Mouse (Mus musculus) heart, postnatal 14 days (tissue): Measurements from ENCODE around the gene Cenpo. TPM values are rescaled to one million over a fixed set of nuclear protein-coding genes. Genes with fewer than 3 reads are reported as not detected.
"Not testable (repeated sequence)": the region's sequence is repeated elsewhere in the genome, so short reads cannot be mapped to it uniquely, and the experiment has no call there.

Source experiments
- DNase-seq, 2 experiments: peaks; one replicate each; pipeline ENCODE4 v3.0.0; 2021 to 2022
- intact Hi-C: fragments of 180-260 bp; cut with DNase I; formaldehyde crosslinking; loops from one replicate; pipeline ENCODE4 v1.15.1; 2025
- long read RNA-seq, 2 experiments: library from polyadenylated mRNA; stranded (forward); transcript quantifications; one replicate each; pipeline ENCODE4 v2.0.0; 2021
- total RNA-seq, 2 experiments: library from RNA; stranded (reverse); gene quantifications; 2 replicates each; pipeline ENCODE4 v1.2.3; 2021

The Cenpo gene
- total RNA-seq = 1 to 10 TPM; 3.3 to 3.4 TPM
- long read RNA-seq, experiment 1, full-length matches to known transcripts = 2 of 6 reads
- long read RNA-seq, experiment 1, partial matches to known transcripts = 2 of 6 reads
- long read RNA-seq, experiment 1, other reads (novel, unspliced or antisense) = 2 of 6 reads
- long read RNA-seq, experiment 2, full-length matches to known transcripts = 2 of 4 reads
- long read RNA-seq, experiment 2, partial matches to known transcripts = 0 of 4 reads
- long read RNA-seq, experiment 2, other reads (novel, unspliced or antisense) = 2 of 4 reads

GRCm38 (mm10) chr12:4233572-4234508, at the start of gene Cenpo, which contains the start of gene Ptrhd1:
TSS of gene Cenpo (minus strand) at chr12:4234294.
TSS of gene Ptrhd1 (plus strand) at chr12:4234027.
- intact Hi-C loops = loop anchor here (2.0 kb wide), 1 partner anchor 243 kb away; the partner anchor contains the start of gene Ncoa1
- peak; percentile 93 to 96 for DNase-seq

- intact Hi-C loops = loop anchor here (5.0 kb wide), 1 partner anchor 267 kb away; no protein-coding TSS in a partner anchor
- DNase-seq = no peak
These were observed 45.8 kb upstream of the Cenpo start for GRCm38 (mm10) chr12:4279878-4280277.

- no peak for DNase-seq
- intact Hi-C loops = no loop called here
These were observed 45.1 kb upstream of the Cenpo start for GRCm38 (mm10) chr12:4278978-4279755.

- DNase-seq = no peak
- intact Hi-C loops = no loop called here
These were observed 37.0 kb upstream of the Cenpo start for GRCm38 (mm10) chr12:4271078-4271477.

- intact Hi-C loops = no loop called here
- DNase-seq = peak in 1 of 2 experiments; percentile 10
These were observed 33.7 kb upstream of the Cenpo start for GRCm38 (mm10) chr12:4267765-4268164.

- no peak for DNase-seq
- intact Hi-C loops = no loop called here
These were observed 18.9 kb upstream of the Cenpo start for GRCm38 (mm10) chr12:4252742-4253655.

GRCm38 (mm10) chr12:4249786-4250185, 15.7 kb upstream of the Cenpo start:
- DNase-seq = no peak
- intact Hi-C loops = no loop called here

- DNase-seq = no peak
- intact Hi-C loops = no loop called here
These were observed 11.6 kb upstream of the Cenpo start for GRCm38 (mm10) chr12:4245742-4246141.

- intact Hi-C loops = no loop called here
- no peak for DNase-seq
These were observed 9.7 kb upstream of the Cenpo start for GRCm38 (mm10) chr12:4243805-4244204.

GRCm38 (mm10) chr12:4240281-4240680, 6.2 kb upstream of the Cenpo start:
- intact Hi-C loops, DNase-seq: not testable (repeated sequence)

- intact Hi-C loops = no loop called here
These were observed 3.4 kb upstream of the Cenpo start for GRCm38 (mm10) chr12:4237481-4237880.

GRCm38 (mm10) chr12:4232777-4233176, 1.3 kb downstream of the Cenpo start:
- intact Hi-C loops = no loop called here

More at GRCm38 (mm10) chr12:4237481-4237880, 3.4 kb upstream of the Cenpo start:
- DNase-seq = no peak

GRCm38 (mm10) chr12:4230156-4230555, 3.9 kb downstream of the Cenpo start:
- no peak for DNase-seq
- intact Hi-C loops = no loop called here

More at GRCm38 (mm10) chr12:4232777-4233176, 1.3 kb downstream of the Cenpo start:
- DNase-seq = no peak

- DNase-seq = no peak
- intact Hi-C loops = no loop called here
These were observed 21.2 kb downstream of the Cenpo start for GRCm38 (mm10) chr12:4212908-4213307.

- peak in 1 of 2 experiments; percentile 17 for DNase-seq
- intact Hi-C loops = no loop called here
These were observed 22.9 kb downstream of the Cenpo start for GRCm38 (mm10) chr12:4211174-4211573.

GRCm38 (mm10) chr12:4209196-4209595, 24.9 kb downstream of the Cenpo start:
- intact Hi-C loops = loop anchor here (5.0 kb wide), 1 partner anchor 282 kb away; no protein-coding TSS in a partner anchor
- DNase-seq = no peak

GRCm38 (mm10) chr12:4208405-4209133, 25.5 kb downstream of the Cenpo start:
- peak; percentile 54 to 74 for DNase-seq

GRCm38 (mm10) chr12:4206106-4206505, 28.0 kb downstream of the Cenpo start:
- DNase-seq = no peak
- intact Hi-C loops = loop anchor here (5.0 kb wide), 1 partner anchor 279 kb away; no protein-coding TSS in a partner anchor

More at GRCm38 (mm10) chr12:4208405-4209133, 25.5 kb downstream of the Cenpo start:
- intact Hi-C loops = loop anchor here (5.0 kb wide), 1 partner anchor 281 kb away; no protein-coding TSS in a partner anchor
